Mouse (Mus musculus) fibroblast of lung, adult 2 months (primary cell): Measurements from ENCODE around the gene Samd4.

ENCODE experiments used
- DNase-seq: peaks from one replicate; pipeline ENCODE4 v3.0.0-alpha.2; 2011; ENCODE audit warnings: low read depth

Samd4 gene

DNA sequence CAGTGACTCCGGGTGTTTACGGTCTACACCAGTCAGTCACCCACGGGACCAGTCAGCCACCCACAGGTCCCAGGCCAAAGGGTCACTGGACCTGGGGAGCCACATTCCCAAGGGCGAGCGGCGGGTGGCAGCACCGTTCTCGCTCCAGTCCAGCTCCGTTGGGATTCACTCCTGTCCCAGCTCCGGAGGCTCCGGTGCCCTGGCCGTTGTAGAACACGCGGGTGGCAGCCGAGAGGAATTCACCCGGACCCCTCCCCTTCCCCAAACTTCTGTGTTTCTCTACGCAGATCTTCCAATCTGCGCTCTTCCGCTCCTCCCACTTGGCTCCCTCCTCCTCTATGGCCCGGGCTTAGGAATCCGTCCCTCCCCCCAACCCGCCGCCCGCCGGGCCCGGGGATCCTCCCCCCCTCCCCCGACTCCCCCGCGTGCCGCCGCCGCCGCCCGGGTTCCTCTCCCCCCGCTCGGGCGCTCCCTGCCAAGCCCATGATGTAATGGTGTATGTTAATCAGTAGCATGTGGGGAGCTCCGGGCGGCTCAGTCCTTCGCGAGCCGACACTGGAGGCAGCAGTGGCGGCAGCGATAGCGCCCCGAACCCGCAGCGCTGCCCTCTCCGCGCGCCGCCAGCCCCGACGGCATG, at the start of gene Samd4:
Samd4 (plus strand) TSS at position 424 of the 637 bp plus-strand sequence.
- peak; percentile 64 for DNase-seq

GRCm38 (mm10) chr14:46839326-46839725, 43.3 kb upstream of the Samd4 start:
- no peak for DNase-seq

DNA sequence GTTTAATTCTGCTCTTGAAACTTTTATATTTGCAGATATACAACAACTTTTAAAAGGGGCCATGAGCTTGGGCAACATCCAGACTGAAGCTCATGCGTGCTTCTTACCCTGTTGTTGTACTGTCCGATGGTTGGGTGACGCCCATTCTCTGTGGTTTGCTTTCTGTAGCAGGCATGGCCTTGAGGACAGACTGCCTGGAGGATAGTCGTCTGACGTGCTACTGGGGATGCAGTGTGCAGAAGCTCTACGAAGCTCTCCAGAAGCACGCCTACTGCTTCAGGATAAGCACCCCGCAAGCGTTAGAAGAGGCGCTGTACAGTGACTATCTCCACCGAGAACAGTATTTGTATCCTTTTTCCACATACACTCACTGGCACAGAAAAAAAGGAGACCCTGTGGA, 36.9 kb upstream of the Samd4 start:
- DNase-seq: no peak

DNA sequence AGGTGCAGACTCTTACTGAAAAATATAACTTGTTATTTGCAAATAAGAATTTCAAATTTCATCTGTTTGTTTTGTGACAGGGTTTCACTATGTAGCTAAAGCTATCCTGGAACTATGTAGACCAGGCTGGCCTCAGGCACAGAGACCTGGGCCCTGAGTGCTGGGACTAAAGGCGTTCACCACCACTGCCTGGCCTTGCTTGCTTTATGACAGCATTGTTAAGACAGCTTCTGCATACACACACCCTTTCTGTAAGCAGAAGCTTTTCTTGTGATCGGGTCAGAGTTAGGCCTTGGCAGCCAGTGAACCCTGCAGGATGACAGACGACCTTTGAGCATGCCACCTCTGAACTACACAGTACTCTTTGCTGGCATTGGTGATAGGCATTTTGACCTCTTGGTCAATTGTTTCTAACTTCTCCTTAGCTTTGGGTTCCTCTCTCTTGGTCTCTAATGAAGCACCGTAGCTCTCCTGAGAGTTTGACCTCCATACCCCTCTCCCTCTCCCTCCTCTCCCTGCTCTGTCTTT, 34.5 kb upstream of the Samd4 start:
- DNase-seq: no peak

GRCm38 (mm10) chr14:46848736-46849135, 33.9 kb upstream of the Samd4 start:
- no peak for DNase-seq

GRCm38 (mm10) chr14:46849769-46850168, 32.9 kb upstream of the Samd4 start:
- no peak for DNase-seq

DNA sequence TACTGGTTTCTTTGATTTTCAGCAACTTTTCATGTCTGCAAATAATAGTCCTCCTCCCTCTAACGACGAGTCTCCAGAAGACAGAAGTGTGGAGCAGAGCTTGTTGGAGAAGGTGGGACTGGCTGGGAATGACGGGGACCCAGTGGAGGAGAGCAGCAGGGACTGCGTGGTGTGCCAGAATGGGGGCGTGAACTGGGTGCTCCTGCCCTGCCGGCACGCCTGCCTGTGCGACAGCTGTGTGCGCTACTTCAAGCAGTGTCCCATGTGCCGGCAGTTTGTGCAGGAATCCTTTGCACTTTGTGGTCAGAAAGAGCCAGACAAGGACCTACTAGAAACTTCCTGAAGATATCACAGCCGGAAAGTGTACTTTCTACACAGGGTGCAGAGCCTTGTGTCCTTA, 29.0 kb upstream of the Samd4 start:
- no peak for DNase-seq

DNA sequence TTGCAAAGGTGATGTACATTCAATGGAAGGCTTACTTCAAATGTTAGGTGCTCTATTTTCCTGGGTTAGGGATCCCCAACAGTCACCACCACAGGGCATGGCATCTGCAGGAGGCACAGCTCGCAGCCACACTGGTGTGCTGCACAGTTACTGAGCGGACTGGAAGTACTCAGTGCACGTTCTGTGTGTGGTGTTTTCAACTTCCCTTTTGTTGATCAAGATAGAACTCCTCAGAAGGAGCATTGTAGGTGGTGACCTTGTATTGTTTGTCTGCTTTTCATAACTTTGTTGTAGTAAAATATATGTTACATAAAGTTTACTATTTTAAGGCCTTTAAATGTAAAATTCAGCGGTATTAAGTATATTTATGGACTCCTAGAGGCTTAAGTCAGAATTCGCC, 19.7 kb upstream of the Samd4 start:
- DNase-seq: no peak

DNA sequence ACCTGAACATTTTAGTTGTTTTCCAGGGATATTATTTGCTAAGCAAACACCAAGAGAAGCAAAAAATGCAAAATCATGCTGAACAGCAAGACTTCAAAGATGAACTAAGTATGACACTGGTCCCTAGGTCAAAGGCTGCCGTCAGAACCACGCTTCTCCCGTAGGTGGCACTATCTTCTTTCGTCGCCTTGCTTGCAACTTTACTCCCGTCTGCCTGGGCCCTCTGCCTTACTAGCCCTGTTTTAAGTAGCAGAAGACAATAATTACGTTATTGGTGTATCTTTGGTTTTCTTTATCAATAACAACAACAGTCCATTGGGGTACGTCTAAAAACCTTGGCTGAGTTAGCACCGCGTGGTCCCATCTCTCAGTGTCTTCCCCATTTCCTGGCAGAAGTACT, 1.7 kb upstream of the Samd4 start:
- DNase-seq: peak; percentile 49

DNA sequence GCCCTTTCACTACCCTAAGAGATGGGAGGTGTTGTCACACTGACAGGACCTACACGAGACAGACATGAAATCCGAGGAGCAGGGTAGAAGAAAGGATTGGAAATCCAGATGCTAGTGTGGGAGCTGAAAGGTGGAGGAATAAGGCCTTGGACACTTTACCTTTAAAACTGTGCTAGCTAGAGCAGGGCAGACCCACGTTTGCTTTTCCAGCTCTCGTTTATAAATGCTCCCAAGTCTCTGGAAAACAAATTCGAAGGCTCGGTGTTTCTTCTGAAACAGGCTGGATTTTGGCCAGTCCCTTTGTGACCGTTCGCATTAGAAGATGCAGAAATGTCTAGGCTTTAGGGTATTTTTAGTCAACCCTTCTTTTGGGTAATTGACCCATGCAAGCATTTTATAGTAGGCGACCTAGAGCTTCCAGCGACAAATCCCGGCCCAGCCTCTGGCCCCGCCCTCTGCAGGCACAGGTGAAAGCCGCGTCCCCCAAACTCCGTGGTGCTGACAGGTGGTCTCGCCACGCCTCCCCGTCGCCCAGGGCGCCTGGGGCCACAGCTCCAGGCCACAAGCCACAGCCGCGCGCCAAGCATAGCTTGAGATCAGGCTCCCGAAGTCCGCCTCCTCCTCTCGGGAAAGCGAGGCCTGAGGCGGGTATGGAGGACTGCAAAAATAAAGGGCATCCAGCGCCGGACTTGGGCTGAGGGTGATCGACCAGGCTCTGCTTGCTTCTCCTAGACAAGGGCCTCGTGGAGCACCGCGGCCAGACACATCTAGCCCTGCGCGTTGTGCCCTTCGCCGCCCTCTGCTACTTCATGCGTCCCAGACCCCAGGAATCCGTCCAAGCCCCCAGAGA, 848 bp upstream of the Samd4 start:
- DNase-seq: no peak

DNA sequence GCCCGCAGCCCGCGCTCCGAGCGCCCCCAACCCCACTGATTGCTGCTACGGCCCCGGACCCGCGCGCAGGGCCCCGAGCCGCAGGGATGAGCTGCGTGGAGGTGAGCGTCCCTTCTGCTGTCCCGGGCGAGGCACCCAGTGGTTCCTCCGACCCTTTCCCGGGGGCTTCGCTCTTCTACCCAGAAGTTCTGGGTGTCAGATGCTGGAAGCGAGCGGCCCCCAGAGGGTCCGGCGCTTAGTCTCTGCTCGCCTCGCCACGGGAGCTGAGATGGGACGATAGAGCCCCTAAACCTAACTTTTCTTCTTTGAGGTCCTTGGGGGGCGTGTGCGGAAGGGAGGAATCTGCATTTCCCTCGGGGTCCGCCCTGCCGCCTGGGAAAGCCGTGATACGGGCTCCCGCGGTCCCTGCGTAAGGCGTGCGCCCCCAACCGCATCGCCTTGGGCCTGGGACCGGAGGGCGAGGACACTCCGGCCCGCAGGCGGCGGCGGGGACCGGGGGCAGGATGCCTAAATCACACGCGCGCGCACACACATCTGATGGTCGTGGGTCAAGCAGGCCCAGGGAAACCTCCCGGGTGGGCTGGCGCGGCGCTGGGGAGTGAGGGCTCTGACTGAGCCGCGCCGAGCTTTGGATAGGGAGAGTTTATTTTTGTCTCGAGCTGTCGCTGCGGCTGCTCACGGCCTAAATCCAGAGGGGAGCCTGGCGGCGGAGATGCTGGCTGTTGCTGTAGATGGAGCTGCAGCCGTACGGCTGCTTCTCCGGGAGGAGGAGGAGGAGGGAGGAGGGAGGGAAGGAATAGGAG, 615 bp downstream of the Samd4 start:
- peak; percentile 36 for DNase-seq

DNA sequence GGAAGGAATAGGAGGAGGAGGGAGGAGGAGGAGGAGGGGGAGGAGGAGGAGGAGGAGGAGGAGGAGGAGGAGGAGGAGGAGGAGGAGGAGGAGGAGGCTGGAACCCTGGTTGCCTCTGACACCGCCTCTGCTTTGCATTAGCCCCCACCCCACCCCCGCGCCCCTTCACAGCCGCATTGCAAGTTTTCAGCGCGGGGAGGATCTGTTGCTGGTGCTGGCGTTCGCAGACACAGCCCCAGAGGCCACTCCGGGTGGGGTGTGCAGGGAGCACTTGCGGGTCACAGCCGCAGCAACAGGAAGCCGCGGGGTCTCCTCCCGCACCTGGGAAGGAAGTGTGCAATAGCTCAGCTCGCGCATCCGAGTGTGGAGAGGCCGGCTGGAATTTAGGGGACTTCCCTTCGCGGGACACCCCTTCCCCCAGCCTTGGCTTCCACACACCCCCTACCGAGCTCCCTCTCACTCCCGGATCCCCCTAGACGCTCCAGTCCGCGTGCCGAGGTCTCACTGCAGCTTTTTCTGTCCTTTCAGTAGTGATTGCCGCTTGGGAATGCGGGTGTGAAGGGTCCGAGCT, 1.3 kb downstream of the Samd4 start:
- no peak for DNase-seq

- DNase-seq: no peak
Measured at GRCm38 (mm10) chr14:46884701-46885428, 2.2 kb downstream of the Samd4 start.

- DNase-seq: no peak
Measured at GRCm38 (mm10) chr14:46885429-46885755, 2.7 kb downstream of the Samd4 start.

GRCm38 (mm10) chr14:46885891-46886301, 3.2 kb downstream of the Samd4 start:
- no peak for DNase-seq

GRCm38 (mm10) chr14:46889096-46889495, 6.4 kb downstream of the Samd4 start:
- no peak for DNase-seq

DNA sequence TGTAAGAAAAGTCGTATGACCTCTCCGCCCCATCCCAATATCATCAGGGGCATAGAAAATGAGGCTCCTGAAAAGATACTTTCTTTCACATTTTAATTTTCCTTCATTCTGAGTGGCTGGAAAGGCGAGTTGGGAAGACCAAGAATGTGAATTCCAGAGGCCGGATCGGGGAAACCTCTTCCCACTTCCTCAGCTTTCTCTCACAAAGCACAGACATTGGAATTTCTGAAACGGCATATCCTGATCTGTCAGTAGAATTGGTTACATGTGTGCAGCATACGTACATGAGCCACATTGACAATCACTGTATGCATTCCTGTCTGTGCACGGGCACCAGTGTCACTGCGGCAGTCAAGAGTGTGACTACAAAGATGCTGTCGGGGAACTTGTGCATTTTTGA, 11.3 kb downstream of the Samd4 start:
- DNase-seq: no peak

- DNase-seq: no peak
Measured at GRCm38 (mm10) chr14:46897953-46898352, 15.3 kb downstream of the Samd4 start.

DNA sequence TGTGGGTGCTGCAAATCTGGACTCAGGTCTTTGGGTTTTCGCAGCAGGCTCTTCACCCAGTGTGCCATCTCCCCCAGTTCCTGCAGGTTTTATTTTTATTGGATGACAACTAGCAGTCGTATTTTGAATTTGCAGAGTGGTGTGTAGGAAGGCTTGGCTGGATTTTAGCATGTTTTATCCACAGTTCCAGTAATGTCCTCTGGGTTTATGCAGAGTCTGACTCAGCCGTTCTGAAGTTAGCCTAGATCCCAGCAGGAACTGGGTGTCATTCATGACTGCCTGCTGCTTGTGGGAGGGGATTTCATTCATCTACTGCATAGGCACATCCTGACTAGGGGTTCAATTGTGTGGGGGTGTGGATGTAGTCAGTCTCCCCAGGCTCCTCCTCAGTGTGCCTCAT, 16.0 kb downstream of the Samd4 start:
- no peak for DNase-seq

GRCm38 (mm10) chr14:46902498-46903087, 19.9 kb downstream of the Samd4 start:
- DNase-seq: no peak

GRCm38 (mm10) chr14:46904276-46904675, 21.6 kb downstream of the Samd4 start:
- no peak for DNase-seq
